In the genomic region with DNA sequence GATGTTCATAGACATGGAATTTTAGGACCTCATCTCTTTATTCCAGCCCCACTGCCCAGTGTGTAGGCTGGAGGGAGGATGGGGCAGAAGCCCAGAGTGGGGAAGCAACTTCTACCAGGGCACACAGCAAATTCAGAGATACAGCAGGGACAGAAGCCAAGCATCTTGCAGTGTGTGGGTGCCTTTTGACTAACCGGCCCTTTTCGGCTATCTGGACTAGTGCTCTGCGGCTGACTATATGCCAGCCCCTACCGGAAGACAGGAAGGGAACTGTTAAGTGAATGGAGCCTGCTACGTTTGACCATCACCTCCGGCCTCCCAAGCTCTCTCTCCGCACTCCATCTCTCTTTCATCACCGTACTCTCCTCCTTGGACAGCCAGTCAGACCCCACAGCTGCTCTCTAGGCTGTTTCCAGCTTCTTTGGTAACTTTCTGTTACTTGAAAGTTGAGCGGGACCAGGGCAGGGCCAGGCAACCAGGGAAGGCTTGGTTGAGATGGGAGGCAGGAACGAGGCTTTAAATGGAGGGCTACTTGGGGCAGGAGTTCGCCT, we compare ENCODE assay signal across 8 mouse cellular contexts. TPM values are rescaled to one million over a fixed set of nuclear protein-coding genes. Genes with fewer than 3 reads are reported as not detected.
DNase-seq lines count a peak whose midpoint lies in the region; ATAC-seq lines count a peak whose summit lies in the region.

No protein-coding gene starts in this region.

- ATAC-seq in heart, embryonic 12.5 days (ENCODE audit: insufficient number of reproducible peaks, low FRiP score), result no peak
- ATAC-seq in embryonic facial prominence, embryonic 14.5 days (ENCODE audit: low read depth), result no peak
- ATAC-seq in intestine, embryonic 15.5 days, result no peak
- ATAC-seq in midbrain, embryonic 16.5 days, result no peak
- no peak for ATAC-seq in inflammation-experienced regulatory T-cells, adult 6 months

- DNase-seq in heart, adult 9 months (ENCODE audit: low spot score in 2 of 2), result no peak
- no peak for DNase-seq in embryonic facial prominence, embryonic 14.5 days (ENCODE audit: low spot score)
- no peak for DNase-seq in frontal cortex, postnatal 14 days (ENCODE audit: low spot score in 2 of 2)
- DNase-seq in embryo, embryonic 10 days (ENCODE audit: low spot score), result no peak

- H3K27ac ChIP-seq in heart, embryonic 12.5 days (ENCODE audit: poor library complexity, severe bottlenecking), result peak overlapping the region; percentile 55
- H3K27ac ChIP-seq in embryonic facial prominence, embryonic 14.5 days (replicated peaks; ENCODE audit: low read depth, low read length), result peak overlapping the region; percentile 64; the same call in 1 of the 2 replicates
- H3K27ac ChIP-seq in intestine, embryonic 15.5 days, result 0 out of 2 replicates have a peak overlapping the region, but pooled peaks have one; percentile 48
- H3K27ac ChIP-seq in midbrain, embryonic 16.5 days (ENCODE audit: low read length), result 0 out of 2 replicates have a peak overlapping the region, but pooled peaks have one; percentile 58

- peak overlapping the region; percentile 70 for H3K4me2 ChIP-seq in heart, embryonic 12.5 days
- peak overlapping the region; percentile 60 for H3K4me2 ChIP-seq in embryonic facial prominence, embryonic 14.5 days (ENCODE audit: low read depth, low read length)
- peak overlapping the region; percentile 69 for H3K4me2 ChIP-seq in intestine, embryonic 15.5 days (replicated peaks)
- H3K4me2 ChIP-seq in midbrain, embryonic 16.5 days (ENCODE audit: low read length), result peak overlapping the region; percentile 66

- H3K4me1 ChIP-seq in heart, embryonic 12.5 days (replicated peaks), result peaks cover 94% of the 10 kb centered on the region
- H3K4me1 ChIP-seq in embryonic facial prominence, embryonic 14.5 days (ENCODE audit: control insufficient read depth, insufficient read depth, low read length), result peaks cover 59% of the 10 kb centered on the region
- H3K4me1 ChIP-seq in intestine, embryonic 15.5 days (replicated peaks), result peaks cover 71% of the 10 kb centered on the region
- peaks cover 46% of the 10 kb centered on the region for H3K4me1 ChIP-seq in midbrain, embryonic 16.5 days (ENCODE audit: control insufficient read depth, insufficient read depth, low read length)

- peak overlapping the region; percentile 30; the same call in 1 of the 2 replicates for H3K4me3 ChIP-seq in heart, embryonic 12.5 days
- peak overlapping the region; percentile 31; the same call in 1 of the 2 replicates for H3K4me3 ChIP-seq in embryonic facial prominence, embryonic 14.5 days (ENCODE audit: low read depth, low read length)
- H3K4me3 ChIP-seq in intestine, embryonic 15.5 days (replicated peaks), result peak overlapping the region; percentile 34; the same call in 1 of the 2 replicates
- no peak overlapping the region for H3K4me3 ChIP-seq in midbrain, embryonic 16.5 days (ENCODE audit: low read depth, low read length)

- peaks cover 16% of the 10 kb centered on the region for H3K36me3 ChIP-seq in heart, embryonic 12.5 days
- H3K36me3 ChIP-seq in embryonic facial prominence, embryonic 14.5 days (ENCODE audit: control insufficient read depth, insufficient read depth, low read length), result peaks cover 7% of the 10 kb centered on the region
- H3K36me3 ChIP-seq in intestine, embryonic 15.5 days, result no peaks in the 10 kb centered on the region
- H3K36me3 ChIP-seq in midbrain, embryonic 16.5 days (ENCODE audit: control insufficient read depth, insufficient read depth, low read length), result no peaks in the 10 kb centered on the region

- no peaks in the 10 kb centered on the region for H3K27me3 ChIP-seq in heart, embryonic 12.5 days (replicated peaks)
- H3K27me3 ChIP-seq in embryonic facial prominence, embryonic 14.5 days (replicated peaks; ENCODE audit: control insufficient read depth, insufficient read depth, low read length), result no peaks in the 10 kb centered on the region
- H3K27me3 ChIP-seq in intestine, embryonic 15.5 days (replicated peaks), result no peaks in the 10 kb centered on the region
- no peaks in the 10 kb centered on the region for H3K27me3 ChIP-seq in midbrain, embryonic 16.5 days (ENCODE audit: control insufficient read depth, insufficient read depth, low read depth, low read length)

- 18% methylated on average over 11 of the region's 11 CpGs for WGBS in heart, embryonic 12.5 days
- 38% methylated on average over 11 of the region's 11 CpGs for WGBS in embryonic facial prominence, embryonic 14.5 days
- WGBS in intestine, embryonic 15.5 days, result 50% methylated on average over 11 of the region's 11 CpGs
- 35% methylated on average over 11 of the region's 11 CpGs for WGBS in midbrain, embryonic 16.5 days

- no peaks in the 10 kb centered on the region for H3K9me3 ChIP-seq in heart, embryonic 12.5 days (replicated peaks)
- no peaks in the 10 kb centered on the region for H3K9me3 ChIP-seq in embryonic facial prominence, embryonic 14.5 days (ENCODE audit: control insufficient read depth, low read length)
- H3K9me3 ChIP-seq in intestine, embryonic 15.5 days, result no peaks in the 10 kb centered on the region
- H3K9me3 ChIP-seq in midbrain, embryonic 16.5 days (replicated peaks; ENCODE audit: control insufficient read depth, low read length, poor library complexity, severe bottlenecking), result no peaks in the 10 kb centered on the region

- peak overlapping the region; percentile 67; the same call in 1 of the 2 replicates for H3K9ac ChIP-seq in heart, embryonic 12.5 days
- H3K9ac ChIP-seq in embryonic facial prominence, embryonic 14.5 days (ENCODE audit: low read depth, low read length), result peak overlapping the region; percentile 61
- H3K9ac ChIP-seq in intestine, embryonic 15.5 days, result no peak overlapping the region
- no peak overlapping the region for H3K9ac ChIP-seq in midbrain, embryonic 16.5 days (ENCODE audit: low read depth, low read length)

RNA-seq across cellular contexts. Expression of a gene that starts 21.8 kb away (rescaled TPM):
- polyA plus RNA-seq in heart, embryonic 12.5 days (2016; fragmentation: Nextera tagmentation; extraction: Ambion mirVana), result 156 and 158 TPM in 2 replicates
- 107 and 112 TPM in 2 replicates for polyA plus RNA-seq in embryonic facial prominence, embryonic 14.5 days (2014; fragmentation: Nextera tagmentation; extraction: Ambion mirVana)
- 149 and 165 TPM in 2 replicates for polyA plus RNA-seq in intestine, embryonic 15.5 days (2015; fragmentation: Nextera tagmentation; extraction: Ambion mirVana)
- 107 and 117 TPM in 2 replicates for polyA plus RNA-seq in midbrain, embryonic 16.5 days (2015; fragmentation: Nextera tagmentation; extraction: Ambion mirVana)
- polyA plus RNA-seq in inflammation-experienced regulatory T-cells, adult 6 months (2017; shearing (Covaris generic)), result 100 to 1,000 TPM in 2 of 3 experiments, 10 to 100 TPM in 1; 81.5 to 158 (median 100) TPM

Comparison
In these comparisons a context has a peak if more than half of its experiments do, and no peak if none do; other contexts are left out.
1. H3K9ac ChIP-seq: peak in heart, embryonic 12.5 days (single experiment) and embryonic facial prominence, embryonic 14.5 days (single experiment); none in intestine, embryonic 15.5 days (single experiment) and midbrain, embryonic 16.5 days (single experiment).
2. Peak in every context shown above with its lines, with median percentiles within 50 percentile points of each other: H3K27ac ChIP-seq and H3K4me2 ChIP-seq.